Mouse (Mus musculus) urinary bladder, postnatal 25 days (tissue): ENCODE measurements at regions not wholly inside any gene's neighbourhood (a gene's known extent, or its start where the extent isn't known, plus 50 kb on each side); places are given as distances from the start of the nearest gene placed in this dataset.
A peak's percentile ranks its signal among the peaks of the same experiment; 100 is the strongest.

ENCODE experiments used
- DNase-seq: peaks from one replicate; pipeline ENCODE4 v3.0.0; 2022; ENCODE audit warnings: low spot score

- DNase-seq: peak; percentile 6
Observed at GRCm38 (mm10) chr3:20590143-20590542, 223.2 kb upstream of the Agtr1b start.

- DNase-seq: no peak
Observed at GRCm38 (mm10) chr3:20551563-20551962, 184.6 kb upstream of the Agtr1b start.

DNA sequence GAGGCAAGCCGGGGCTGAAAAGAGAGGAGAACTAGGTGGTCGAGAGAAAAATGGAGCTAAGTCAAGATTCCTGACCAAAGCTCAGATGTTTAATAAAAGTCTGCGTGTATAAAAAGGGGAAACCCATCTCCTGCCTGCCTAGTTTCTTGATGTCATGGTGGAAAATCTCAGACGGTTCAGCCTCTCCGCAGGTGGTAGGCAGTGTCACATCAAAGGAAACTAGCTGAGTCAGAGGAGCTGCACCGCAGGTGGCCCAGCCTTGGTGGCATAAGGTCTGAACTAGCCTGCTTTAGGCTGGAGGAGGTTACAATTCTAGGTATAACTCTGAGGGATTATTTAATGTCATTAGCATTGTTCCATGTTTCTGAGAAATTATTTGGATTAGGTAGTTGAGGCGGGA is 177.0 kb upstream of the Agtr1b start:
- DNase-seq: no peak

DNA sequence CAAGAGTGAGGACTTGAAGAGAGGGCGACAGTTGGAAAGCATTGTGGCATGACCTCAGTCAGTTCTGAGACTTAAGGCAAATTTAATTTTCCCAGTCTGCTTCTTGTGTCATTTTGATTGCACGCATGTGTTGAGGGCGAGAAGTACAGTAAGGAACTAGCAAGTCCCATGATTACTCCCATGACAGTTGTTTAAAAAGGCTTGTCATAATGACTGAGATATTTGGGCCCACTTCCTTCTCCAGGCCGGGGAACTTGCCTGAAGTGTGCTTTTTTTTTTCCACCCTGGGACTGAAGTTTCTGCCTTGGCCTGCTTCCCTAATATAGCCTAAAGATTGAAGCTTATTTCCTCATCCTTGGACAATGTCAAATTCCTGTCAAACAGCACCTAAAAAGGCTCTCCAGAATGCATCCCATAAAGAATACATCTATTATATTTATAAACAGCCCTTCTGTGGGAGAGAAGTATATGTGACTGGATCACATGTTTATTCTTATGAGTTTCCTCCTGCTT is 171.6 kb upstream of the Agtr1b start:
- no peak for DNase-seq

DNA sequence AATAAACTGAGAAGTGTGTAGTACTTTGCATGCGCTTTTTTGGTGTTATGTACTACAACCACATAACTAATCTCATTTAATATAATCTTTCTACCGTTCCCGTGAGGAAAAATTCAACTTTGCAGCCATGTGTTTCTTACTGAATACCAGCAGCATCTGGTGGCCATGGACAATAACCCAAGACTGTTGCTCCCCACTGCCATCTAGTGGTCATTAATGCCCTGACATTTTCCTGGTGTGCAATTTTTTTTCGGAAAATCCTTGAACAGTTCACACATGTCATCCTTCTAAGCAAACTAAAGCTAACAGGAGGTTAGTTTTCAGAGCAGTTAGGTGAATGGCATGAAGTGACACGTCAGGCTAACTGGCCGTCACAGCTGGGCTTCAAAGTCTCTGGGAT is 153.8 kb upstream of the Agtr1b start:
- DNase-seq: no peak

GRCm38 (mm10) chr3:20509192-20509591 is 142.2 kb upstream of the Agtr1b start:
- DNase-seq: peak; percentile 66

DNA sequence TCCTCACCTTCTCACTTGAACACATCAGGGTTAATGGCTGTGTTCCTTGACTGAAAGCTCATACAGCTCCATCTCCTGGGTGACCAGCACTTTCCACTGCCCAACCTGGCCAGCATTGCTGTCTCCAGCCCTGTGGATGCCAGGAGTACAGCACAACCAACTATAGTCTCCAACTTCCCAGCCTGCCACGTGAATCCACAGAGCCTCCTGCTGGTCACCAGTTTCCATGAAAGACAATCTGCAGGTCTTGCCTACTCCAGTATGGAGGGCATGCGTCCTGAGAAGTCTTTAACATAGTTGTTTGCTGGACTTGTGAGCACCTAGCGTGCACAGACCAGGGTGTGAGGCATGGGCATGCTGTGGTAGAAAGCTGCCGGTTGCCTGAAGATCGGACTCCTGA is 138.6 kb upstream of the Agtr1b start:
- no peak for DNase-seq
